Mouse (Mus musculus) neutrophil, adult 65 days (primary cell): ENCODE measurements around the gene Smim27. TPM values are rescaled to one million over a fixed set of nuclear protein-coding genes. Genes with fewer than 3 reads are reported as not detected.

Source experiments
- total RNA-seq: library from RNA; stranded (reverse); gene quantifications from 2 replicates; pipeline ENCODE4 v1.2.4, GENCODE M21; 2023

The Smim27 gene
- total RNA-seq: 8.2 and 18.1 TPM in 2 replicates

DNA sequence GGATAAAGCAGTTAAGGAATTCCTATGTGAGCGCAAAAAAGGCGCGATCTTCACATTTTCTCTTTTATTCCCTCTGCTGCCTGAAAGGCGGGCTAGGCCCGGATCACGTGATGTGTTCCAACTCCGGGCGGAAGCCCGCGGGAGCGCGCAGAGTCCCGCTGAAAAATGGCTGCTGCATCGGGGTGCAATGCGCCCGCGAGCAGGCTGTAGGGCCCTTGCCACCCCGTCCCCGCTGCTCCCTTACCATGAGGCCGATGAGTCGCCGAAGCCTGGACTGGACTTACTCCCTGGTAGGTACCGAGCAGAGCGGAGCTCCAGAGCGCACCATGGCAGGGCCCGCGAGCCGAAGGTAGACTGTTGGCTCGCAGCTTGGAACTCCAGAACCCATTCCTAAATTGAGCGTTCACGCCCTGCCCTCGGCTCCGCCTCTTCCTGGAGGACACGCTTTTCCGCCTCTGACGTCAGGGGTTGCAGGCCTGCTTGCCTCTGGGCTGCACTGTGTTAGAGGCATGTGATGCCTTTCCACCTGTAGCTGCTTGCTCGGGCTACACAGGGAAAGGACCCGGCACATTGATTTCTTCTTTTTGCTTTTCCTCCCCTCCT lies at the start of gene Smim27, which contains the start of gene Topors:
Smim27 (plus strand) TSS at position 150 of the 603 bp plus-strand sequence.
Topors (minus strand) TSS at position 421 of the 603 bp plus-strand sequence.

DNA sequence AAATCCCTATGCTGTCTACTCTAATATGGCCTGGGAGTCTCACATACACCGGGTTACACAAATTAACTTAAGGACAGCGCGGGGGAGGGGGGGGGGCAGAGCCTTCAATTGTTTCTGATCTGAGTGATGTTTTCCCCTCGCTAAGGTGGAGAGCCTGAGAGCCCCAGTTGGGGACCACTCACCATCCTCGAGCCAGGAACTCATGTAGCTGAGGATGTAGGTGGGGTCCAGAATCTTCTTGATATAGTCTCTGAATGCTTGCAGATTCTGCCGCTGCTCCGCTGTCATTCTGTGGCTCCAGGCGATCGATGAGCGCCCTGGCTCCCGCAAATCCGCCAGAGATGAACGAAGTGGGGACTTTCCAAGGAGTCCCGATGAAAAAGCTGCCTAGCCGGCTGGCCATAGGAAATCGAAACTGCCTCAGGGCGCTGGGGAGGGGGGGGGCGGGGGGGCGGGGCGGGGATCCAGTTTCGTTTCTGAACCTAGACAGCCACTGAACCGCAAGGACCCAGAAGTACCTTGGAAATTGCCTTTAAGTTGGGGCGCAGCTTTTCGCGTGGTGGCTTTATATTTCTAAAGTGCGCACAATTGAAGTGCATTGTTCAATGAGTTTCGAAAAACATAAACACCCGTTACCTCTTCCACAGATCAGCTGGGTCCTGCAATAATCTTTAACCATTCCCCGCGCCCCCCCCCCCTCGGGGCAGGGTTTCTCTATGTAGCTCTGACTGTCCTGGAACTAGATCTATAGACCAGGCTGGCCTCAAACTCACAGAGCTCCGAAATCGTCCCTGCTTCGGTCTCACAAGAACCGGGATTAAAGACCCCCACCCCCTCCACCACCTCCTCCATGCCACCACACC lies 29.7 kb upstream of the Smim27 start, which contains the start of gene Ddx58:
Ddx58 (minus strand) TSS at position 420 of the 863 bp plus-strand sequence.

GRCm38 (mm10) chr4:40279276-40279900 lies 10.0 kb downstream of the Smim27 start, which contains the start of gene Ndufb6:
Ndufb6 (minus strand) TSS chr4:40279421.

Other genes starting within 250 kb of the Smim27 start
- gene Aco1, start 126.5 kb upstream of the Smim27 start, total RNA-seq: 9.7 and 9.9 TPM in 2 replicates
- 44.2 and 50.9 TPM in 2 replicates for gene Ddx58, start 29.8 kb upstream of the Smim27 start, total RNA-seq
- gene Topors, start 271 bp downstream of the Smim27 start, total RNA-seq: 24.1 and 26.7 TPM in 2 replicates
- 32.3 and 33.4 TPM in 2 replicates for gene Ndufb6, start 9.8 kb downstream of the Smim27 start, total RNA-seq
- gene Tmem215, start 202.6 kb downstream of the Smim27 start, total RNA-seq: not detected in 2 replicates